Mouse (Mus musculus) yolk sac, embryonic 10.5 days (tissue): Measurements from ENCODE around the gene Gvin1.
"Not testable (repeated sequence)": the region's sequence is repeated elsewhere in the genome, so short reads cannot be mapped to it uniquely, and the experiment has no call there.

Experiments
- DNase-seq: peaks from one replicate; pipeline ENCODE4 v3.0.0-alpha.2; 2017; ENCODE audit warnings: low spot score

Gene Gvin1

GRCm38 (mm10) chr7:106215177-106215576 is at the start of gene Gvin1:
Gene Gvin1 (minus strand): TSS chr7:106215326.
- DNase-seq = not testable (repeated sequence)

GRCm38 (mm10) chr7:106251844-106252517 is 36.9 kb upstream of the Gvin1 start:
- DNase-seq = no peak

GRCm38 (mm10) chr7:106248922-106249321 is 33.8 kb upstream of the Gvin1 start:
- no peak for DNase-seq

GRCm38 (mm10) chr7:106248245-106248644 is 33.1 kb upstream of the Gvin1 start:
- no peak for DNase-seq

- DNase-seq = no peak
Measured at GRCm38 (mm10) chr7:106245601-106246000, 30.5 kb upstream of the Gvin1 start.

GRCm38 (mm10) chr7:106240484-106241275 is 25.6 kb upstream of the Gvin1 start:
- DNase-seq = not testable (repeated sequence)

GRCm38 (mm10) chr7:106237192-106237465 is 22.0 kb upstream of the Gvin1 start:
- DNase-seq = no peak

GRCm38 (mm10) chr7:106236327-106237191 is 21.4 kb upstream of the Gvin1 start:
- DNase-seq = no peak

- DNase-seq = no peak
Measured at GRCm38 (mm10) chr7:106235596-106235995, 20.5 kb upstream of the Gvin1 start.

- not testable (repeated sequence) for DNase-seq
Measured at GRCm38 (mm10) chr7:106215910-106216309, 784 bp upstream of the Gvin1 start.

GRCm38 (mm10) chr7:106213770-106214169 is 1.4 kb downstream of the Gvin1 start:
- not testable (repeated sequence) for DNase-seq

GRCm38 (mm10) chr7:106206630-106207029 is 8.5 kb downstream of the Gvin1 start:
- not testable (repeated sequence) for DNase-seq

GRCm38 (mm10) chr7:106177065-106177464 is 38.1 kb downstream of the Gvin1 start:
- DNase-seq = not testable (repeated sequence)

GRCm38 (mm10) chr7:106145013-106145754 is 69.9 kb downstream of the Gvin1 start:
- DNase-seq = not testable (repeated sequence)

GRCm38 (mm10) chr7:106141128-106141895 is 73.8 kb downstream of the Gvin1 start:
- not testable (repeated sequence) for DNase-seq

GRCm38 (mm10) chr7:106117090-106117948 is 97.8 kb downstream of the Gvin1 start:
- not testable (repeated sequence) for DNase-seq
